Mouse (Mus musculus) kidney, adult 2 months (tissue): ENCODE data around the gene Cpeb3.

Source experiments
- CTCF ChIP-seq: fragments of 200-500 bp; conservative IDR thresholded peaks from 2 replicates; pipeline ENCODE4 v1.5.1; 2011; ENCODE audit warnings: low read depth, mild to moderate bottlenecking, control low read depth, low read length, moderate library complexity, mixed read lengths; ENCODE audit not compliant: insufficient read depth, insufficient read length
- POLR2A ChIP-seq: fragments of 200-500 bp; IDR thresholded peaks from one replicate; pipeline ENCODE4 v1.6.1; 2011; ENCODE audit warnings: low read depth, low read length, control low read depth

- TF ChIP-seq CTCF (no peak), POLR2A (no peak)
Observed at GRCm38 (mm10) chr19:37076116-37076515, 132.3 kb downstream of the Cpeb3 start.
